Mouse (Mus musculus) forebrain, embryonic 13.5 days (tissue): ENCODE measurements around the gene Slc25a38. TPM values are rescaled to one million over a fixed set of nuclear protein-coding genes. Genes with fewer than 3 reads are reported as not detected.
A peak's percentile ranks its signal among the peaks of the same experiment; 100 is the strongest.

ENCODE experiments used
- ATAC-seq: fragments of 200-750 bp; cut with Nextera tagmentation; 2 replicates; pipeline ENCODE4 v1.8.0; 2017
- H3K27ac ChIP-seq: fragments of 300-500 bp; sonication (generic); 2 replicates; pipeline ENCODE4 v1.5.1; 2015; ENCODE audit warnings: inconsistent platforms, mild to moderate bottlenecking, moderate library complexity
- H3K27me3 ChIP-seq: fragments of 300-500 bp; sonication (generic); 2 replicates; pipeline ENCODE4 v1.6.1; 2015; ENCODE audit warnings: mild to moderate bottlenecking, inconsistent platforms
- H3K36me3 ChIP-seq: fragments of 300-500 bp; sonication (generic); 2 replicates; pipeline ENCODE4 v1.6.1; 2015; ENCODE audit warnings: mild to moderate bottlenecking, inconsistent platforms; ENCODE audit not compliant: poor library complexity, severe bottlenecking
- H3K4me1 ChIP-seq: fragments of 300-500 bp; sonication (generic); 2 replicates; pipeline ENCODE4 v1.6.1; 2015; ENCODE audit warnings: inconsistent platforms
- H3K4me2 ChIP-seq: fragments of 300-500 bp; sonication (generic); 2 replicates; pipeline ENCODE4 v1.6.1; 2015; ENCODE audit warnings: inconsistent platforms, mild to moderate bottlenecking, moderate library complexity
- H3K4me3 ChIP-seq: fragments of 300-500 bp; sonication (generic); 2 replicates; pipeline ENCODE4 v1.5.1; 2015; ENCODE audit warnings: mild to moderate bottlenecking, inconsistent platforms
- H3K9ac ChIP-seq: fragments of 300-500 bp; sonication (generic); 2 replicates; pipeline ENCODE4 v1.6.1; 2015; ENCODE audit warnings: mild to moderate bottlenecking, inconsistent platforms
- H3K9me3 ChIP-seq: fragments of 300-500 bp; sonication (generic); replicated peaks from 2 replicates; pipeline ENCODE4 v1.6.1; 2016; ENCODE audit warnings: inconsistent platforms
- WGBS: fragments of 180-500 bp; shearing (Covaris S2); methylation state at CpG from one replicate; pipeline ENCODE4 v1.1.7; 2015; 5-methylcytosine and 5-hydroxymethylcytosine counted together
- polyA plus RNA-seq: library from polyadenylated mRNA; unstranded; fragments of >200 nt; fragmentation: Nextera tagmentation; extraction: Ambion mirVana; gene quantifications from 2 replicates; pipeline ENCODE4 v1.2.1, GENCODE M21; 2015

Slc25a38 gene
- polyA plus RNA-seq, 1 experiment from 2014 or later, result 31.2 TPM

- ATAC-seq, result no peak
- no peak overlapping the region for H3K4me3 ChIP-seq
- H3K4me1 ChIP-seq, result 0 out of 2 replicates have a peak, but pooled peaks cover 4% of the 10 kb centered on the region
- H3K27ac ChIP-seq, result no peak overlapping the region
- H3K9ac ChIP-seq, result no peak overlapping the region
- no peak overlapping the region for H3K4me2 ChIP-seq
- H3K9me3 ChIP-seq, result no peaks in the 10 kb centered on the region
- 50% methylated on average over 4 of the region's 4 CpGs for WGBS
- no peaks in the 10 kb centered on the region for H3K36me3 ChIP-seq
- no peaks in the 10 kb centered on the region for H3K27me3 ChIP-seq
Measured at GRCm38 (mm10) chr9:120158047-120158446, 47.9 kb downstream of the Slc25a38 start.

- Histone ChIP-seq H3K4me2 (no peak overlapping the region), H3K27ac (no peak overlapping the region), H3K9ac (no peak overlapping the region), H3K4me1 (no peaks in the 10 kb centered on the region), H3K36me3 (no peaks in the 10 kb centered on the region), H3K27me3 (no peaks in the 10 kb centered on the region), H3K9me3 (no peaks in the 10 kb centered on the region), H3K4me3 (no peak overlapping the region)
- 82% methylated on average over 16 of the region's 16 CpGs for WGBS
- no peak for ATAC-seq
Measured at GRCm38 (mm10) chr9:120163862-120164261, 53.7 kb downstream of the Slc25a38 start.

GRCm38 (mm10) chr9:120167826-120168225 is 57.7 kb downstream of the Slc25a38 start:
- 73% methylated on average over 11 of the region's 11 CpGs for WGBS
- H3K9me3 ChIP-seq, result no peaks in the 10 kb centered on the region; the same call in 1 of the 2 replicates

GRCm38 (mm10) chr9:120171295-120171694 is 61.1 kb downstream of the Slc25a38 start:
- 41% methylated on average over 5 of the region's 5 CpGs for WGBS
- Histone ChIP-seq H3K27ac (no peak overlapping the region), H3K4me3 (no peak overlapping the region), H3K4me2 (no peak overlapping the region), H3K27me3 (no peaks in the 10 kb centered on the region), H3K9ac (no peak overlapping the region), H3K4me1 (no peaks in the 10 kb centered on the region), H3K9me3 (no peaks in the 10 kb centered on the region; the same call in 1 of the 2 replicates), H3K36me3 (no peaks in the 10 kb centered on the region)
- ATAC-seq, result peak; percentile 33; the same call in 1 of the 2 replicates

More at GRCm38 (mm10) chr9:120167826-120168225, 57.7 kb downstream of the Slc25a38 start:
- Histone ChIP-seq H3K9ac (no peak overlapping the region), H3K4me2 (no peak overlapping the region), H3K27ac (no peak overlapping the region), H3K4me3 (no peak overlapping the region), H3K27me3 (no peaks in the 10 kb centered on the region), H3K4me1 (no peaks in the 10 kb centered on the region), H3K36me3 (no peaks in the 10 kb centered on the region)
- ATAC-seq, result no peak

Other genes with a start within 250 kb of the Slc25a38 start
- gene Wdr48, start 215.5 kb upstream of the Slc25a38 start, polyA plus RNA-seq, result 67.7 and 76.8 TPM in 2 replicates
- gene Gorasp1, start 172.8 kb upstream of the Slc25a38 start, polyA plus RNA-seq, result 20.0 and 22.9 TPM in 2 replicates
- 0.32 and 0.54 TPM in 2 replicates for gene Ttc21a, start 172.8 kb upstream of the Slc25a38 start, polyA plus RNA-seq
- 1.3 and 1.5 TPM in 2 replicates for gene Csrnp1, start 125.7 kb upstream of the Slc25a38 start, polyA plus RNA-seq
- not detected in 2 replicates for gene Xirp1, start 86.8 kb upstream of the Slc25a38 start, polyA plus RNA-seq
- 4.9 and 5.0 TPM in 2 replicates for gene Cx3cr1, start 40.5 kb upstream of the Slc25a38 start, polyA plus RNA-seq
- gene Ccr8, start 18.3 kb upstream of the Slc25a38 start, polyA plus RNA-seq, result not detected in 2 replicates
- gene Rpsa, start 17.3 kb downstream of the Slc25a38 start, polyA plus RNA-seq, result 1,184 and 1,248 TPM in 2 replicates
- 0.49 and 0.89 TPM in 2 replicates for gene Mobp, start 39.3 kb downstream of the Slc25a38 start, polyA plus RNA-seq
- gene Myrip, start 191.1 kb downstream of the Slc25a38 start, polyA plus RNA-seq, result 1.0 and 1.1 TPM in 2 replicates